ENCODE assay signal across 20 mouse cellular contexts in the genomic region with DNA sequence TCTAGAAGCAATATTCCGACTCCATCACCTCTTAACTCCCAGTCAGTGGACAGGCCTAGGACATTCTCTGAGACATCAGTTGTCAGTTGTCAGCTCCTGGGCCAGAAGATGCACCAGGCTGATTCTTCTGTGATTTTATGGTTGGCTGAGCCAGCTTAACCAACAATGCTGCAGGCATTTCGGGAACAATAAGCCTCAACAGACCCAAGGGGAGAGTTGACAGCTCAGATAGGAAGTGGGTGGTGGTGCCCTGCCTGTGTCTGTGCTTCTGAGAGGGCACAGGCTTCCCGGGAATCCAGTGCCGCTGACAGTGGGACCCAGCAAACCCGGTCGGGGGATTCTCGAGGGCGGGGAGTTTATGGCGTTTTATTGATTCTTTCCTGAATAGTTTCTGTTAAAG.
DNase-seq lines count a peak whose midpoint lies in the region; ATAC-seq lines count a peak whose summit lies in the region.
"Had no signal": no experiment of that assay in that cellular context is flagged by ENCODE, and none has a peak within 500 bp of the region (broad histone marks: within the 10 kb centered on the region; RNA-seq: fewer than 3 reads in every experiment).

No protein-coding gene starts in this region.

- no peak for ATAC-seq in forebrain, embryonic 14.5 days
- ATAC-seq in neural tube, embryonic 13.5 days (ENCODE audit: low read depth), result no peak
- ATAC-seq in hindbrain, embryonic 14.5 days (ENCODE audit: low FRiP score), result no peak
- ATAC-seq in kidney, embryonic 16.5 days (ENCODE audit: low FRiP score, low TSS enrichment), result no peak
- ATAC-seq in cerebellum, adult (ENCODE audit: insufficient number of reproducible peaks, low FRiP score, low TSS enrichment), result no peak
- ATAC-seq: forebrain, embryonic 16.5 days had no signal

- no peaks in the 10 kb centered on the region for H3K27me3 ChIP-seq in forebrain, embryonic 14.5 days (replicated peaks; ENCODE audit: control insufficient read depth, insufficient read depth, low read length)
- no peaks in the 10 kb centered on the region for H3K27me3 ChIP-seq in forebrain, embryonic 10.5 days (ENCODE audit: poor library complexity, severe bottlenecking)
- H3K27me3 ChIP-seq in neural tube, embryonic 13.5 days, result no peaks in the 10 kb centered on the region
- H3K27me3 ChIP-seq in hindbrain, embryonic 14.5 days (ENCODE audit: control insufficient read depth, insufficient read depth, low read length), result no peaks in the 10 kb centered on the region
- no peaks in the 10 kb centered on the region for H3K27me3 ChIP-seq in kidney, embryonic 16.5 days (ENCODE audit: insufficient read depth, low read length)
- H3K27me3 ChIP-seq: CH12.LX; embryonic facial prominence, embryonic 12.5 days; limb, embryonic 15.5 days; liver, embryonic 15.5 days; neural tube, embryonic 15.5 days had no signal

- 0 out of 2 replicates have a peak, but pooled peaks cover 3% of the 10 kb centered on the region for H3K4me1 ChIP-seq in forebrain, embryonic 14.5 days (ENCODE audit: control insufficient read depth, insufficient read depth, low read length)
- peaks cover 46% of the 10 kb centered on the region for H3K4me1 ChIP-seq in forebrain, embryonic 10.5 days
- peaks cover 22% of the 10 kb centered on the region for H3K4me1 ChIP-seq in neural tube, embryonic 13.5 days (replicated peaks)
- H3K4me1 ChIP-seq in hindbrain, embryonic 14.5 days (replicated peaks; ENCODE audit: control insufficient read depth, insufficient read depth, low read length), result peaks cover 7% of the 10 kb centered on the region; the same call in 1 of the 2 replicates
- H3K4me1 ChIP-seq in kidney, embryonic 16.5 days (ENCODE audit: insufficient read depth, low read length), result peaks cover 7% of the 10 kb centered on the region; the same call in 1 of the 2 replicates
- H3K4me1 ChIP-seq: limb, embryonic 15.5 days; liver, embryonic 15.5 days had no signal

- H3K9me3 ChIP-seq in forebrain, embryonic 14.5 days (replicated peaks; ENCODE audit: control insufficient read depth, low read length), result no peaks in the 10 kb centered on the region
- no peaks in the 10 kb centered on the region for H3K9me3 ChIP-seq in forebrain, embryonic 10.5 days
- no peaks in the 10 kb centered on the region for H3K9me3 ChIP-seq in neural tube, embryonic 13.5 days
- H3K9me3 ChIP-seq in hindbrain, embryonic 14.5 days (ENCODE audit: control insufficient read depth, low read length), result no peaks in the 10 kb centered on the region
- H3K9me3 ChIP-seq in kidney, embryonic 16.5 days (ENCODE audit: low read length), result no peaks in the 10 kb centered on the region
- H3K9me3 ChIP-seq: embryonic facial prominence, embryonic 12.5 days; heart, embryonic 10.5 days; limb, embryonic 15.5 days; liver, embryonic 15.5 days; neural tube, embryonic 15.5 days had no signal

- 0 out of 2 replicates have a peak, but pooled peaks cover 2% of the 10 kb centered on the region for H3K36me3 ChIP-seq in forebrain, embryonic 14.5 days (ENCODE audit: control insufficient read depth, insufficient read depth, low read length)
- no peaks in the 10 kb centered on the region for H3K36me3 ChIP-seq in forebrain, embryonic 10.5 days (replicated peaks)
- H3K36me3 ChIP-seq in neural tube, embryonic 13.5 days, result no peaks in the 10 kb centered on the region
- H3K36me3 ChIP-seq in hindbrain, embryonic 14.5 days (replicated peaks; ENCODE audit: control insufficient read depth, insufficient read depth), result no peaks in the 10 kb centered on the region
- H3K36me3 ChIP-seq in kidney, embryonic 16.5 days (ENCODE audit: insufficient read depth, low read length), result no peaks in the 10 kb centered on the region
- H3K36me3 ChIP-seq: embryonic facial prominence, embryonic 12.5 days; heart, embryonic 10.5 days; limb, embryonic 15.5 days; liver, embryonic 15.5 days; neural tube, embryonic 15.5 days had no signal

- H3K4me2 ChIP-seq in forebrain, embryonic 14.5 days (ENCODE audit: low read length), result no peak overlapping the region
- no peak overlapping the region for H3K4me2 ChIP-seq in neural tube, embryonic 13.5 days
- no peak overlapping the region for H3K4me2 ChIP-seq in hindbrain, embryonic 14.5 days (replicated peaks)
- no peak overlapping the region for H3K4me2 ChIP-seq in kidney, embryonic 16.5 days (replicated peaks; ENCODE audit: low read depth, low read length)
- H3K4me2 ChIP-seq: embryonic facial prominence, embryonic 12.5 days; limb, embryonic 15.5 days; liver, embryonic 15.5 days; neural tube, embryonic 15.5 days had no signal

- WGBS in forebrain, embryonic 14.5 days, result 38% methylated on average over 9 of the region's 9 CpGs
- 44% methylated on average over 9 of the region's 9 CpGs for WGBS in forebrain, embryonic 10.5 days
- WGBS in neural tube, embryonic 13.5 days, result 14% methylated on average over 9 of the region's 9 CpGs
- WGBS in hindbrain, embryonic 14.5 days, result 7% methylated on average over 9 of the region's 9 CpGs
- 29% methylated on average over 9 of the region's 9 CpGs for WGBS in kidney, embryonic 16.5 days

- 0 out of 2 replicates have a peak overlapping the region, but pooled peaks have one; percentile 5 for H3K9ac ChIP-seq in forebrain, embryonic 14.5 days (ENCODE audit: low read length)
- H3K9ac ChIP-seq in neural tube, embryonic 13.5 days, result peak overlapping the region; percentile 41; the same call in 1 of the 2 replicates
- 0 out of 2 replicates have a peak overlapping the region, but pooled peaks have one; percentile 8 for H3K9ac ChIP-seq in hindbrain, embryonic 14.5 days
- no peak overlapping the region for H3K9ac ChIP-seq in kidney, embryonic 16.5 days (replicated peaks; ENCODE audit: low read length)
- H3K9ac ChIP-seq: embryonic facial prominence, embryonic 12.5 days; limb, embryonic 15.5 days; liver, embryonic 15.5 days; neural tube, embryonic 15.5 days had no signal

- no peak overlapping the region for H3K4me3 ChIP-seq in forebrain, embryonic 14.5 days (ENCODE audit: low read depth, low read length)
- no peak overlapping the region for H3K4me3 ChIP-seq in forebrain, embryonic 10.5 days
- no peak overlapping the region for H3K4me3 ChIP-seq in neural tube, embryonic 13.5 days
- H3K4me3 ChIP-seq in hindbrain, embryonic 14.5 days (replicated peaks; ENCODE audit: low read length), result no peak overlapping the region
- no peak overlapping the region for H3K4me3 ChIP-seq in kidney, embryonic 16.5 days (ENCODE audit: low read length)
- H3K4me3 ChIP-seq: embryonic facial prominence, embryonic 12.5 days; heart, embryonic 10.5 days; limb, embryonic 15.5 days; liver, embryonic 15.5 days; neural tube, embryonic 15.5 days had no signal

- H3K27ac ChIP-seq in forebrain, embryonic 14.5 days (ENCODE audit: low read depth, low read length), result no peak overlapping the region
- no peak overlapping the region for H3K27ac ChIP-seq in forebrain, embryonic 10.5 days
- H3K27ac ChIP-seq in neural tube, embryonic 13.5 days (replicated peaks), result no peak overlapping the region
- H3K27ac ChIP-seq in hindbrain, embryonic 14.5 days, result no peak overlapping the region
- no peak overlapping the region for H3K27ac ChIP-seq in kidney, embryonic 16.5 days (ENCODE audit: low read length)
- H3K27ac ChIP-seq: embryonic facial prominence, embryonic 12.5 days; heart, embryonic 10.5 days; kidney, postnatal 0 days; limb, embryonic 15.5 days; liver, embryonic 15.5 days; neural tube, embryonic 15.5 days had no signal

- DNase-seq in forebrain, embryonic 14.5 days (ENCODE audit: low spot score), result no peak
- DNase-seq in forebrain, embryonic 10.5 days (ENCODE audit: extremely low spot score, low spot score), result no peak
- DNase-seq in neural tube, embryonic 10.5 days (ENCODE audit: extremely low spot score, low spot score), result no peak
- no peak for DNase-seq in hindbrain, embryonic 14.5 days (ENCODE audit: low spot score)
- DNase-seq: cerebellum, postnatal 10 days; kidney, adult 11 months; lung, postnatal 10 days; right cerebral cortex, postnatal 25 days; thymus, postnatal 4 days had no signal
